Mouse (Mus musculus) thymus, adult 2 months (tissue): ENCODE data around the gene Acyp2. TPM values are rescaled to one million over a fixed set of nuclear protein-coding genes. Genes with fewer than 3 reads are reported as not detected.

Experiments
- DNase-seq: peaks from one replicate; pipeline ENCODE4 v3.0.0; 2021
- H3K27ac ChIP-seq: fragments of 200-500 bp; 2 replicates; pipeline ENCODE4 v1.5.1; 2012; ENCODE audit warnings: low read length, control low read depth; ENCODE audit not compliant: control insufficient read depth, insufficient read depth
- H3K27me3 ChIP-seq: fragments of 200-500 bp; 2 replicates; pipeline ENCODE4 v1.6.1; 2012; ENCODE audit warnings: mild to moderate bottlenecking, low read length, moderate library complexity, mixed read lengths; ENCODE audit not compliant: control insufficient read depth, insufficient read depth
- H3K36me3 ChIP-seq: fragments of 200-500 bp; 2 replicates; pipeline ENCODE4 v1.6.1; 2012; ENCODE audit warnings: mild to moderate bottlenecking, low read length, moderate library complexity; ENCODE audit not compliant: control insufficient read depth, insufficient read depth
- H3K4me1 ChIP-seq: fragments of 200-500 bp; replicated peaks from 2 replicates; pipeline ENCODE4 v1.6.1; 2012; ENCODE audit warnings: low read length; ENCODE audit not compliant: control insufficient read depth, insufficient read depth
- H3K4me3 ChIP-seq: fragments of 200-500 bp; 2 replicates; pipeline ENCODE4 v1.5.1; 2012; ENCODE audit warnings: mild to moderate bottlenecking, low read length, control low read depth, moderate library complexity; ENCODE audit not compliant: control insufficient read depth, insufficient read depth
- CTCF ChIP-seq: fragments of 200-500 bp; IDR thresholded peaks from 2 replicates; pipeline ENCODE4 v1.5.1; 2012; ENCODE audit warnings: mild to moderate bottlenecking, control low read depth, low read length, moderate library complexity, borderline replicate concordance; ENCODE audit not compliant: control insufficient read depth, poor library complexity, insufficient read depth; ENCODE audit errors: extremely low read depth
- POLR2A ChIP-seq: fragments of 200-500 bp; IDR thresholded peaks from 2 replicates; pipeline ENCODE4 v1.6.1; 2012; ENCODE audit warnings: mild to moderate bottlenecking, low read length, control low read depth, moderate library complexity; ENCODE audit not compliant: control insufficient read depth, poor library complexity, insufficient read depth; ENCODE audit errors: extremely low read depth
- WGBS: fragments of 180-500 bp; shearing (Covaris S2); methylation state at CpG from one replicate; pipeline ENCODE4 v1.1.7; 2018; 5-methylcytosine and 5-hydroxymethylcytosine counted together
- polyA plus RNA-seq: library from polyadenylated mRNA; depleted of rRNA; stranded (reverse); fragments of >200 nt; gene quantifications from 2 replicates; pipeline ENCODE4 v1.2.3, GENCODE M21; 2012; rRNA removed

Gene Acyp2
- polyA plus RNA-seq, 1 experiment: 2.9 TPM

DNA sequence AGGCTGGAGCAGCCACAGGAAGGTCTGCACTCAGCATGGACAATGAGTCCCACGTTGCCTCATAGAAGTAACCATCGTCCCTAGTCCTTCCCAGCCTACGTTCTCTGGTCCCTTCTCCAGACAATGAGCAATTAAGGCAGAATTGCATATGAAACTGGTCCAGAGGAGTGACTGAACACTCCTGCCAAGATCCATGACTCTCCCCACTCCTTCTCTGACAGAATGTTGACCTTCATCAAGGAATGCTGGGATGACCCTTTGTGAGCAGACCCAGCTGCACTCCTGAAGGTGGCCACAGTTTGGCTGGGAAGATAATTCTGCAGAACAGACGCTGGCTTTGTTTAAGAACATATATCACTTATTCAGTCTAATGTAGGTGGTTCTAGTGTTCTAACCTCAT, 166.1 kb downstream of the Acyp2 start:
- WGBS: 89% methylated on average over 4 of the region's 4 CpGs
- no peak for TF ChIP-seq CTCF
- TF ChIP-seq POLR2A: no peak
- Histone ChIP-seq H3K36me3 (no peaks in the 10 kb centered on the region), H3K4me3 (no peak overlapping the region), H3K27me3 (no peaks in the 10 kb centered on the region), H3K27ac (no peak overlapping the region), H3K4me1 (no peaks in the 10 kb centered on the region)
- DNase-seq: no peak

- Histone ChIP-seq H3K4me1 (no peaks in the 10 kb centered on the region), H3K4me3 (no peak within 1 kb of the TSS), H3K27me3 (no peaks in the 10 kb centered on the region), H3K27ac (no peak within 1 kb of the TSS), H3K36me3 (no peaks in the 10 kb centered on the region)
- DNase-seq: peak; percentile 2
- TF ChIP-seq POLR2A (no peak), CTCF (no peak)
- WGBS: 13% methylated on average over 17 of the region's 17 CpGs
Observed at GRCm38 (mm10) chr11:30471751-30472593, 177.4 kb downstream of the Acyp2 start, which contains the start of gene 4930505A04Rik. Gene 4930505A04Rik, minus strand, starts transcription at chr11:30471827.

GRCm38 (mm10) chr11:30471187-30471586, 178.2 kb downstream of the Acyp2 start:
- H3K27ac ChIP-seq: no peak overlapping the region
- TF ChIP-seq CTCF: no peak
- no peak for TF ChIP-seq POLR2A
- WGBS: 84% methylated on average over 8 of the region's 8 CpGs
- H3K4me1 ChIP-seq: no peaks in the 10 kb centered on the region
- no peaks in the 10 kb centered on the region for H3K36me3 ChIP-seq
- H3K4me3 ChIP-seq: no peak overlapping the region
- H3K27me3 ChIP-seq: no peaks in the 10 kb centered on the region
- DNase-seq: no peak

Other genes starting within 250 kb of the Acyp2 start
- gene 4930505A04Rik, start 177.8 kb downstream of the Acyp2 start, polyA plus RNA-seq: not detected in 2 replicates
- 11.8 and 12.8 TPM in 2 replicates for gene Psme4, start 122.1 kb upstream of the Acyp2 start, polyA plus RNA-seq
- gene Gpr75, start 235.8 kb upstream of the Acyp2 start, polyA plus RNA-seq: 0.09 and 0.10 TPM in 2 replicates
- 4.6 and 5.1 TPM in 2 replicates for gene Asb3, start 235.8 kb upstream of the Acyp2 start, polyA plus RNA-seq